Mouse (Mus musculus) 3134 (cell line): ENCODE data around the gene Gm7029.
A peak's percentile ranks its signal among the peaks of the same experiment; 100 is the strongest.

ENCODE experiments used
- DNase-seq: peaks from one replicate; pipeline ENCODE4 v3.0.0-alpha.2; 2011; ENCODE audit warnings: low spot score; ENCODE audit not compliant: insufficient read length; ENCODE audit errors: extremely low read depth

Gm7029 gene

DNA sequence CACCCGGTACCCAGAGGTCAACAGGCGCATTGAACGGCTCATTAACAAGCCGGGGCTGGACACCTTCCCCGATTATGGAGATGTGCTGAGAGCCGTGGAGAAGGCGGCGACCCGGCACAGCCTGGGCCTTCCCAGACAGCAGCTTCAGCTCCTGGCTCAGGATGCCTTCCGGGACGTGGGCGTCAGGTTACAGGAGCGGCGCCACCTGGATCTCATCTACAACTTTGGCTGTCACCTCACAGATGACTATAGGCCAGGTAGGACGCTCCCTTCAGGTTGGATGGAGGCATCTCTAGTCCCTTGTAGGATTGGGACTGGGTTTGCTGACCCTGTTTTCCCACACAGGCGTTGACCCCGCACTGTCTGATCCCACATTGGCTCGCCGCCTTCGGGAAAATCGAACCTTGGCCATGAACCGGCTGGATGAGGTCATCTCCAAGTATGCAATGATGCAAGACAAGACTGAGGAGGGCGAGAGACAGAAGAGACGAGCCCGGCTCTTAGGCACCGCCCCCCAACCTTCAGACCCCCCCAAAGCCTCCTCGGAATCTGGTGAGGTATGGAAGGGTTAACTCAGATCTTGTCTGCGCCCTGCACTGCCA, 38.3 kb downstream of the Gm7029 start:
- DNase-seq = no peak

DNA sequence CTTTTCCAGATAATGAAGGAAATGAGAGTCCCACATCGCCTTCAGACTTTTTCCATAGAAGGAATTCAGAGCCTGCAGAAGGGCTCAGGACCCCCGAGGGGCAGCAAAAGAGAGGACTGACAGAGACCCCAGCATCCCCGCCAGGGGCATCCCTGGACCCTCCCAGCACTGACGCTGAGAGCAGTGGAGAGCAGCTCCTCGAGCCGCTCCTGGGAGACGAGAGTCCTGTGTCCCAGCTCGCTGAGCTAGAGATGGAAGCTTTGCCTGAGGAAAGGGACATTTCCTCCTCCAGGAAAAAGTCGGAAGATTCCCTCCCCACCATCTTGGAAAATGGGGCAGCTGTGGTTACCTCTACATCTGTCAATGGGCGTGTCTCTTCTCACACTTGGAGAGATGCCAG, 39.6 kb downstream of the Gm7029 start:
- DNase-seq = no peak

DNA sequence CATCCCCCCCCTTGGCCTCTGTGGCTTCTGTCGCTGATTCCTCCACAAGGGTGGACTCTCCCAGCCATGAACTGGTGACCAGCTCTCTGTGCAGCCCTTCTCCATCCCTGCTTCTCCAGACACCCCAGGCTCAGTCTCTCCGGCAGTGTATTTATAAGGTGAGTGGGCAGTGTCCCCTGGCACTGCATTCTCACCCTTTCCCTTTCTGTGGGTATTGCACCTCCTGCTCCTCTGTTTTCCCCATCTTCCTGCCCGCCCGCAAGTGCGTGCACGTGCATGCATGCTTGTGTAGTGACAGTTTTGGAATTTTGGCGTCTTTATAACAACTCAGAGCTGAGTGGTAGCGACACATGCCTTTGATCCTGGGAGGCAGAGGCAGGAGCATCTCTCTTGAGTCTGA, 40.3 kb downstream of the Gm7029 start:
- DNase-seq = no peak

DNA sequence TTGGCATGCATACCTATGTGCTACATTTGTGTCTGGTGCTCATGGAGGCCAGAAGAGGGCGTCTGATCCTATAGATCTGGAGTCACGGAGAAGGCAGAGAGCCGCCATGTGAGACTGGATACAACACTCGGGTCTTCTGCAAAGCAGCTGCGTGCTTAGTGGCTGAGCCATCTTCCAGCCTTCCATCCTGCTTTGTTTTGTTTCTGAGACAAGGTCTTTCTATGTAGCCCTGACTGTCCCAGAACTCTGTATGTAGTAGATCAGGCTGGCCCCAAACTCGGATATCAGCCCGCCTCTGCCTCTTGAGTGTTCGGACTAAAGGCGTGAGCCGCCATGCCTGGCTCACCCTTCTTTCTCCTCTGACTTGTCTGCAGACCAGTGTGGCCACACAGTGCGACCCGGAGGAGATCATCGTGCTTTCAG, 41.3 kb downstream of the Gm7029 start:
- DNase-seq = no peak

- peak; percentile 95 for DNase-seq
Measured at GRCm38 (mm10) chr17:33915671-33916250, 42.1 kb downstream of the Gm7029 start, which contains the start of the genes Tapbp and Zbtb22. Tapbp (plus strand) TSS chr17:33915899. Zbtb22 (plus strand) TSS chr17:33915904.

DNA sequence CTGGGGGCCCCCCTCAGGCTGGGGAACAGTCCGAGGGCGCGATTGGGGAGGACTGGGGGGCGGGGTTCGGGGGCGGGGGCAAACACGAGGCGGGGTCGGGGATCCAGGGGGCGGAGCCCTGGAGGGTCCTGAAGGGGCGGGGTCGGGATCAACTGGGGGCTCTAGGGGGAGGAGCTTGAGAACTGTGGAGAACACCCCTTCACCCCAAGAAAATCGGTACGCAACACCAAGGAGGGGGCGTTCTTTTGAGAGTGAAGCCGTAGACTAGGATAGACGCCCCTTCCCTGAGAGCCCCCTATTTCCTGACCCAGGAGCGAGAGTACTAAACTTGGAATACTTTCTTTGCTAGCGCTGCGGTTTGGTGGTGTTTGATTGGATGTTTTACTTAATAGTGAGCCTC, 42.7 kb downstream of the Gm7029 start:
- no peak for DNase-seq

GRCm38 (mm10) chr17:33916847-33917655, 43.4 kb downstream of the Gm7029 start:
- DNase-seq = no peak

- no peak for DNase-seq
Measured at GRCm38 (mm10) chr17:33917656-33918292, 44.1 kb downstream of the Gm7029 start.

DNA sequence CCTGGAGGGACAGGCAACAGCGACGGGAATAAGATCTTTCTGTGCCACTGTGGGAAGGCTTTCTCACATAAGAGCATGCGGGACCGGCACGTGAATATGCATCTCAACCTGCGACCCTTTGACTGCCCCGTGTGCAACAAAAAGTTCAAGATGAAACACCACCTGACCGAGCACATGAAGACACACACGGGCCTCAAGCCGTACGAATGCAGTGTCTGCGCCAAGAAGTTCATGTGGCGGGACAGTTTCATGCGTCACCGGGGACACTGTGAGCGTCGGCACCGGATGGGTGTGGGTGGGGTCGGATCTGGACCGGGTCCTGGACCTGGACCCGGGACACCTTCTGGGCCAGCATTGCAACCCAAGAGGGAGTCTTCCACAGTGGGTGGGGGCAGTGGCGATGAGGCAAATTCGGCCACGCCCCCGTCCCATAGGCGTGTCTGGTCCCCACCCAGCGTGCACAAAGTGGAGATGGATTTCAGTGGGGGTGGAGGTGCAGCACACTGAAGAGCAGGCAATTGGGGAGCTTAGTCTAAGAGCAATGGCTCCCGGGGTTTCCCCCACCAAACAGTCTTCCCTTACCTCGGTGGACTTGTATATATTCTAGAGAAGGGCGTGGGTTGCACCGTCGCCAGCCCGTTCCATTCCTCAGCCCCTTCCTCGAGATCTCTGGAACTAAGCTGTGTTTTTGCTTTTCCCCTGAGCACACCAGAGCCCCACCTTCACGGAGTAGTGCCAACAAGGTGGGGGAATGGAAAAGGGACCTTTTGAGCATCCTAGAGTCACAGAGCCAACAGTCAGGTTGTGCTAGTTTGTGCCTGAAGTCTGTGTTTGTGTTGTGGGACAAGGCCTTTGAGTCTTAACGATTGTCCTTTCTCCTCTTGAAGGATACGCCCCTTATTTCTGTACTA, 44.9 kb downstream of the Gm7029 start:
- no peak for DNase-seq

DNA sequence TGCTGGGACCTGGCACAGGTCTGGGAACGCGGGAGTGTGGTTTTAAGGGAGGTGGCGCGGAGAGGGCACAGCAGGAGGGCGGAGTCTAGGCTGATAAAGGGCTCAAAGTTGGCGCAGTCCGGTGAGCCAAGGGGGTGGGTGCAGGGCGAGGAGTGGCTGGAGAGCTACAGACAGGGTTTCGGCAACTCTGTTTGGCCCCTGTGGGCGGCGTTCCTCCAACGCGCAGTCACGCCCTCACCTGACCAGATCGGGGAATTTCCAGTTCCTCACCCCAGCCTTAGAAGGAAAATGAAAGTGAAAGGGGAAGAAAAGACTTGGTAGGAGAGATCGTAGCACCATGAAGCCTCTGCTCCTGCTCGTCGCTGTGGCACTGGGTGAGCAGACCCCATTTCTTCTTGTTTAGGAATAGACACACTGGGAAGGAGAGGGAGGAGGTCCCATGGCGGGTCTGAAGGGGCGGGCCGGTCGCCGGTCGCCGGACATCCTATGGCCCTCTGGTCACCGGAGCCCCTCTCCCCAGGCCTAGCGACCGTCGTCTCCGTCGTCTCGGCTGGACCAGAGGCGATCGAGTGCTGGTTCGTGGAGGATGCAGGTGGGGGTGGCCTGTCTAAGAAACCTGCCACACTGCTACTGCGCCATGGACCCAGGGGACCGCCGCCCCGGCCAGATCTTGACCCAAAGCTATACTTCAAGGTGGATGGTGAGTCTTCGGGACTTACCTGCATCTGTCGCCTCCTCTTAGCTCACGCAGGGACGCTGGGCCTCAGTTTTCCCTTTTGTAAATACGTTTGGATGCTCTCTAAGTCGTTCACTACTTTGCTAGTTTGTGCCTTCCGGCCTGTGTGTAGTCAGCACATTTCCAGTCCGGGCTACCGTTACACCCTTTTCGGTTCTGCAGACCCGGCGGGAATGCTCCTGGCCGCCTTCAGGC, 46.0 kb downstream of the Gm7029 start:
- peak; percentile 91 for DNase-seq

GRCm38 (mm10) chr17:33920282-33921097, 46.9 kb downstream of the Gm7029 start:
- peak; percentile 90 for DNase-seq

DNA sequence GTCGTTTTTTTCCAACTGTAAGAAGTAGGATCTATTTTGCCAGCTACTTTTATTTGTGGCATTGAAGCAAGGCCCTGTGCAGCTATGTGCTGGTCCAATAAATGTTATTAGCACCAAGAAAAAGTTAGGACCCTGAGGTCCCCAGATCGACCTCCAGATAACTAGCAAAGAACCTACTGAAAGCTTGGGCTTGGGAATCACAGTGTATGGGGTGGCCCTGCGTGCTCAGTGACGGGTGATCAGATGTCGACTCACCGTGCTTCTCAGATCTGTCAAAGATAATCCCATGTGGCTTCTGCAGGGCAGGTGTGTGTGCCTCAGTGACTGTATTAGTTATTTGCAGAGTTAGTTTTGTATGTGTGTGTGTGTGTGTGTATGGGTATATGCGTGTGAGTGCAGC, 47.7 kb downstream of the Gm7029 start:
- DNase-seq = no peak
